Mouse (Mus musculus) thymus, postnatal 10 days (tissue): ENCODE data around the gene Tut1.
A peak's percentile ranks its signal among the peaks of the same experiment; 100 is the strongest.

Experiments used
- DNase-seq, 2 experiments: peaks; one replicate each; pipeline ENCODE4 v3.0.0; 2021; ENCODE audit warnings: low spot score in 2 of 2

Gene Tut1

GRCm38 (mm10) chr19:8982303-8983149 is 28.9 kb downstream of the Tut1 start:
- DNase-seq = no peak

- no peak for DNase-seq
Observed at GRCm38 (mm10) chr19:8983150-8983650, 29.6 kb downstream of the Tut1 start.

GRCm38 (mm10) chr19:8984255-8984868 is 30.7 kb downstream of the Tut1 start:
- peak; percentile 33 to 37 for DNase-seq

GRCm38 (mm10) chr19:8985891-8986290 is 32.2 kb downstream of the Tut1 start:
- no peak for DNase-seq

GRCm38 (mm10) chr19:8987816-8988215 is 34.2 kb downstream of the Tut1 start:
- DNase-seq = no peak

GRCm38 (mm10) chr19:8988346-8989065 is 34.9 kb downstream of the Tut1 start:
- DNase-seq = no peak

- DNase-seq = no peak
Observed at GRCm38 (mm10) chr19:8989066-8989566, 35.5 kb downstream of the Tut1 start, which contains the start of gene Ahnak. Gene Ahnak (plus strand): TSS chr19:8989284.

GRCm38 (mm10) chr19:8989567-8990431 is 36.2 kb downstream of the Tut1 start:
- peak; percentile 38 to 53 for DNase-seq

- DNase-seq = no peak
Observed at GRCm38 (mm10) chr19:8990432-8991102, 36.9 kb downstream of the Tut1 start.

- DNase-seq = no peak
Observed at GRCm38 (mm10) chr19:8991245-8991870, 37.7 kb downstream of the Tut1 start.

GRCm38 (mm10) chr19:8991871-8992735 is 38.5 kb downstream of the Tut1 start:
- DNase-seq = no peak

- DNase-seq = peak; percentile 73 to 86
Observed at GRCm38 (mm10) chr19:8992769-8993624, 39.4 kb downstream of the Tut1 start.

GRCm38 (mm10) chr19:8993625-8993912 is 39.9 kb downstream of the Tut1 start:
- no peak for DNase-seq

- no peak for DNase-seq
Observed at GRCm38 (mm10) chr19:8994813-8995607, 41.4 kb downstream of the Tut1 start.

- no peak for DNase-seq
Observed at GRCm38 (mm10) chr19:8996601-8997000, 43.0 kb downstream of the Tut1 start.

GRCm38 (mm10) chr19:8997546-8997945 is 43.9 kb downstream of the Tut1 start:
- peak; percentile 74 to 77 for DNase-seq

- DNase-seq = no peak
Observed at GRCm38 (mm10) chr19:8998546-8998945, 44.9 kb downstream of the Tut1 start.
